Mouse (Mus musculus) MEL (cell line): ENCODE data around the gene Hs6st3. TPM values are rescaled to one million over a fixed set of nuclear protein-coding genes. Genes with fewer than 3 reads are reported as not detected.

ENCODE experiments used
- DNase-seq: peaks from one replicate; pipeline ENCODE4 v3.0.0; 2011; ENCODE audit warnings: low read depth, low spot score
- H3K27ac ChIP-seq: 2 replicates; pipeline ENCODE4 v1.5.1; 2012; ENCODE audit warnings: low read depth, mild to moderate bottlenecking, control low read depth, low read length, moderate library complexity; ENCODE audit not compliant: control insufficient read depth
- H3K27me3 ChIP-seq, 2 experiments: fragments of 150-350 bp in 1 of 2; sonication (generic) in 1 of 2; 2 replicates each; pipeline ENCODE4 v1.6.1; 2012; ENCODE audit warnings: low read length in 2 of 2, mild to moderate bottlenecking in 2 of 2, improper control_type of control experiment in 1 of 2, moderate library complexity in 1 of 2; ENCODE audit not compliant: insufficient read depth in 2 of 2, control insufficient read depth in 1 of 2
- H3K36me3 ChIP-seq, 2 experiments: 2 replicates each; pipeline ENCODE4 v1.6.1; 2012 to 2014; ENCODE audit warnings: low read length in 2 of 2, improper control_type of control experiment in 1 of 2, inconsistent platforms in 1 of 2, mild to moderate bottlenecking in 1 of 2; ENCODE audit not compliant: insufficient read depth in 2 of 2, control insufficient read depth in 1 of 2
- H3K4me1 ChIP-seq, 2 experiments: fragments of 150-350 bp in 1 of 2; sonication (generic) in 1 of 2; 2 replicates each; pipeline ENCODE4 v1.6.1; 2012; ENCODE audit warnings: low read length in 2 of 2, improper control_type of control experiment in 1 of 2, mild to moderate bottlenecking in 1 of 2; ENCODE audit not compliant: insufficient read depth in 2 of 2, control insufficient read depth in 1 of 2
- H3K4me3 ChIP-seq, 2 experiments: fragments of 150-350 bp in 1 of 2; sonication (generic) in 1 of 2; 2 replicates each; pipeline ENCODE4 v1.5.1; 2012; ENCODE audit warnings: low read depth in 2 of 2, low read length in 2 of 2, mild to moderate bottlenecking in 2 of 2, moderate library complexity in 2 of 2, control low read depth in 1 of 2, improper control_type of control experiment in 1 of 2; ENCODE audit not compliant: control insufficient read depth in 1 of 2, insufficient read depth in 1 of 2
- H3K79me2 ChIP-seq: 2 replicates; pipeline ENCODE4 v1.6.1; 2012; ENCODE audit warnings: mild to moderate bottlenecking, low read length, moderate library complexity; ENCODE audit not compliant: control insufficient read depth, poor library complexity, insufficient read depth
- H3K9ac ChIP-seq: 2 replicates; pipeline ENCODE4 v1.6.1; 2012; ENCODE audit warnings: low read depth, mild to moderate bottlenecking, control low read depth, low read length, moderate library complexity; ENCODE audit not compliant: control insufficient read depth, poor library complexity, severe bottlenecking
- H3K9me3 ChIP-seq: fragments of 150-350 bp; sonication (generic); replicated peaks from 2 replicates; pipeline ENCODE4 v1.6.1; 2012; ENCODE audit warnings: mild to moderate bottlenecking, low read length, improper control_type of control experiment, moderate library complexity; ENCODE audit not compliant: insufficient read depth
- CHD1 ChIP-seq: IDR thresholded peaks from 2 replicates; pipeline ENCODE4 v1.6.1; 2012; ENCODE audit warnings: low read depth, mild to moderate bottlenecking, inconsistent platforms, low read length, improper control_type of control experiment
- CHD2 ChIP-seq: IDR thresholded peaks from 2 replicates; pipeline ENCODE4 v1.6.1; 2011; ENCODE audit warnings: low read length, improper control_type of control experiment
- CTCF ChIP-seq, 3 experiments: IDR thresholded peaks in 2 of 3; conservative IDR thresholded peaks in 1 of 3; 2 replicates each; pipeline ENCODE4 v1.5.1; 2011 to 2012; ENCODE audit warnings: low read length in 3 of 3, low read depth in 2 of 3, mild to moderate bottlenecking in 2 of 3, improper control_type of control experiment in 1 of 3, inconsistent platforms in 1 of 3, mixed read lengths in 1 of 3, moderate library complexity in 1 of 3; ENCODE audit not compliant: control insufficient read depth in 1 of 3, insufficient read depth in 1 of 3, poor library complexity in 1 of 3, severe bottlenecking in 1 of 3
- HCFC1 ChIP-seq: IDR thresholded peaks from 2 replicates; pipeline ENCODE4 v1.6.1; 2012; ENCODE audit warnings: low read depth, mild to moderate bottlenecking, inconsistent platforms, low read length, improper control_type of control experiment, moderate library complexity
- JUND ChIP-seq: IDR thresholded peaks from 2 replicates; pipeline ENCODE4 v1.6.1; 2011; ENCODE audit warnings: low read depth, mild to moderate bottlenecking, improper control_type of control experiment, low read length
- KAT2A ChIP-seq: conservative IDR thresholded peaks from 2 replicates; pipeline ENCODE4 v1.6.1; 2012; ENCODE audit warnings: low read depth, low read length, improper control_type of control experiment, inconsistent platforms
- NELFE ChIP-seq: IDR thresholded peaks from 2 replicates; pipeline ENCODE4 v1.6.1; 2011; ENCODE audit warnings: low read depth, low read length, improper control_type of control experiment
- POLR2A ChIP-seq, 2 experiments: IDR thresholded peaks; 2 replicates each; pipeline ENCODE4 v1.6.1; 2011 to 2012; ENCODE audit warnings: low read length in 2 of 2, mild to moderate bottlenecking in 2 of 2, control low read depth in 1 of 2, improper control_type of control experiment in 1 of 2, low read depth in 1 of 2, moderate library complexity in 1 of 2; ENCODE audit not compliant: control insufficient read depth in 1 of 2, insufficient read depth in 1 of 2, poor library complexity in 1 of 2
- RAD21 ChIP-seq: IDR thresholded peaks from 2 replicates; pipeline ENCODE4 v1.6.1; 2011; ENCODE audit warnings: mild to moderate bottlenecking, low read depth, low read length, improper control_type of control experiment
- TAL1 ChIP-seq: IDR thresholded peaks from 2 replicates; pipeline ENCODE4 v1.6.1; 2012; ENCODE audit warnings: mild to moderate bottlenecking, inconsistent platforms, low read length, moderate library complexity, mixed read lengths
- TBP ChIP-seq: IDR thresholded peaks from 2 replicates; pipeline ENCODE4 v1.8.0; 2011; ENCODE audit warnings: low read depth, low read length, improper control_type of control experiment
- USF1 ChIP-seq: IDR thresholded peaks from 2 replicates; pipeline ENCODE4 v1.6.1; 2014; ENCODE audit warnings: low read depth, mild to moderate bottlenecking, inconsistent platforms, low read length, improper control_type of control experiment, moderate library complexity
- USF2 ChIP-seq, 2 experiments: IDR thresholded peaks; 2 replicates each; pipeline ENCODE4 v1.6.1; 2011 to 2012; ENCODE audit warnings: improper control_type of control experiment in 2 of 2, low read length in 2 of 2, borderline replicate concordance in 1 of 2, inconsistent platforms in 1 of 2, low read depth in 1 of 2, mild to moderate bottlenecking in 1 of 2; ENCODE audit not compliant: insufficient read depth in 1 of 2
- ZC3H11A ChIP-seq: IDR thresholded peaks from 2 replicates; pipeline ENCODE4 v1.6.1; 2012; ENCODE audit warnings: low read depth, mild to moderate bottlenecking, inconsistent platforms, low read length, improper control_type of control experiment
- ZKSCAN1 ChIP-seq: IDR thresholded peaks from 2 replicates; pipeline ENCODE4 v1.6.1; 2012; ENCODE audit warnings: low read depth, mild to moderate bottlenecking, inconsistent platforms, low read length, improper control_type of control experiment, moderate library complexity
- ZNF384 ChIP-seq: IDR thresholded peaks from 2 replicates; pipeline ENCODE4 v1.6.1; 2012; ENCODE audit warnings: low read depth, mild to moderate bottlenecking, inconsistent platforms, low read length, improper control_type of control experiment
- polyA plus RNA-seq, 2 experiments: library from polyadenylated mRNA; stranded (reverse) in 1 of 2; unstranded in 1 of 2; fragments of >175 nt in 1 of 2; fragments of >200 nt in 1 of 2; gene quantifications; 2 replicates each; pipeline versions ENCODE4 v1.2.1 to v1.2.4; 2012; ENCODE audit warnings: low replicate concordance in 2 of 2, low read depth in 1 of 2; ENCODE audit not compliant: insufficient read length in 2 of 2, insufficient read depth in 1 of 2, missing spikeins in 1 of 2
- total RNA-seq: library from RNA; depleted of rRNA; stranded (reverse); fragments of 300-350 nt; gene quantifications from 2 replicates; pipeline ENCODE4 v1.2.3, GENCODE M21; 2012

Gene Hs6st3
- total and polyA plus RNA-seq, 3 experiments, result not detected

GRCm38 (mm10) chr14:119892922-119893321 is 754.8 kb downstream of the Hs6st3 start:
- Histone ChIP-seq H3K27ac (no peak overlapping the region), H3K4me1 (no peaks in the 10 kb centered on the region), H3K9ac (no peak overlapping the region), H3K79me2 (no peaks in the 10 kb centered on the region), H3K4me3 (no peak overlapping the region), H3K9me3 (no peaks in the 10 kb centered on the region), H3K27me3 (no peaks in the 10 kb centered on the region), H3K36me3 (no peaks in the 10 kb centered on the region)
- no peak for DNase-seq
- TF ChIP-seq NELFE (no peak), CTCF (IDR thresholded peaks at IDR 0.05 in 2 of 3, conservative IDR thresholded peaks at IDR 0.05 in 1 of 3; ENCODE audit: control insufficient read depth in 1 of 3, insufficient read depth in 1 of 3, low read depth in 2 of 3, low read length in 3 of 3, poor library complexity in 1 of 3, severe bottlenecking in 1 of 3) (no peak), ZNF384 (no peak), CHD1 (no peak), ZKSCAN1 (no peak), USF1 (no peak), POLR2A (IDR thresholded peaks at IDR 0.05; ENCODE audit: control insufficient read depth in 1 of 2, insufficient read depth in 1 of 2, low read depth in 1 of 2, low read length in 2 of 2, poor library complexity in 1 of 2) (no peak)

GRCm38 (mm10) chr14:119895097-119895496 is 757.0 kb downstream of the Hs6st3 start:
- DNase-seq, result no peak
- H3K79me2 ChIP-seq, result no peaks in the 10 kb centered on the region
- no peak overlapping the region for H3K9ac ChIP-seq
- H3K4me3 ChIP-seq, result no peak overlapping the region
- no peaks in the 10 kb centered on the region for H3K27me3 ChIP-seq
- H3K36me3 ChIP-seq, result no peaks in the 10 kb centered on the region
- no peaks in the 10 kb centered on the region for H3K4me1 ChIP-seq
- H3K27ac ChIP-seq, result no peak overlapping the region
- TF ChIP-seq TBP (no peak), RAD21 (no peak), JUND (no peak), CHD1 (no peak), NELFE (no peak), HCFC1 (no peak), KAT2A (no peak), ZNF384 (no peak), CTCF (IDR thresholded peaks at IDR 0.05 in 2 of 3, conservative IDR thresholded peaks at IDR 0.05 in 1 of 3; ENCODE audit: control insufficient read depth in 1 of 3, insufficient read depth in 1 of 3, low read depth in 2 of 3, low read length in 3 of 3, poor library complexity in 1 of 3, severe bottlenecking in 1 of 3) (no peak)
- TF ChIP-seq, all 39 proteins: peak for 0
- no peaks in the 10 kb centered on the region for H3K9me3 ChIP-seq

DNA sequence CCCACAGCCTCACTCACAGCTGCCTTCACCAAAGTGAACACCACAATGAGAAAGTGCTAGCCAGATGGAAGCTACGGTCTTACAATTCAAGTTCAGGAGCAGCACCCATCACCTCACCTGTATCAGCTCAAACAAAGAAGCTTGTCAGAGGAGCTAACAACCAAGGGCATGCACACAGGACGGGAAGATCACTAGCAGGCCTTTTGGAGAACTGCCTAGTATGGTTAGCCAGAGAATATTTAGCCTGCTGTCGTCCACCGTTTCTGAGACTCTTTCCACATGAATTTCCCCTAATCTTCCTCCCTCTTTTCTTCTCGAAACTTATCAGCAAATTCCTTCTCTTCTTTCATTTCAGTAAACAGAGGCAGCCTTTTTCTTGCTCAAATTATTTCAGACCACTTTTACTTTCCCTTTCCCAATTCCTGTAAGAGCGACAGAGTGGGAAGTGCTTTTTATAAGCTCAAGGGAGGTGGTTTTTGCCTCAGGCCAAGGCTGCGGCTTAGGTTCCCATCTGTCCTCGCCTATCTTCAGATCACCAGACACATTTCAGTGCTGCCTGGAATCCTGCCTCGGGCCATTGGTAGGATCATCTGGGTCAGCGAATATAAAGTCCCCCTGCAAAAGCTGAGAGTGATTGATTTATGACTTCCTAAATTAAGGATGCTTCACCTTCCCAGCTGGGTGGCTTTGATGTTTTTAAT is 757.8 kb downstream of the Hs6st3 start:
- H3K27me3 ChIP-seq, result no peaks in the 10 kb centered on the region
- no peak for DNase-seq
- H3K9me3 ChIP-seq, result no peaks in the 10 kb centered on the region

More for the DNA sequence above, 757.8 kb downstream of the Hs6st3 start:
- no peak for TF ChIP-seq ZC3H11A
- TF ChIP-seq USF2 (IDR thresholded peaks at IDR 0.05; ENCODE audit: borderline replicate concordance in 1 of 2, insufficient read depth in 1 of 2, low read depth in 1 of 2, low read length in 2 of 2), result no peak
- TF ChIP-seq CHD2, result no peak
- no peak for TF ChIP-seq KAT2A
- no peak for TF ChIP-seq TAL1
- TF ChIP-seq, all 39 proteins: peak for 0
- H3K9ac ChIP-seq, result no peak overlapping the region
- H3K27ac ChIP-seq, result no peak overlapping the region
- H3K4me3 ChIP-seq, result no peak overlapping the region
- H3K4me1 ChIP-seq, result no peaks in the 10 kb centered on the region
- H3K79me2 ChIP-seq, result no peaks in the 10 kb centered on the region
- no peaks in the 10 kb centered on the region for H3K36me3 ChIP-seq
